Mouse (Mus musculus) heart, postnatal 10 days (tissue): ENCODE results near the gene Alpk3. TPM values are rescaled to one million over a fixed set of nuclear protein-coding genes. Genes with fewer than 3 reads are reported as not detected.
A peak's percentile ranks its signal among the peaks of the same experiment; 100 is the strongest.

Source experiments
- DNase-seq, 2 experiments: peaks; one replicate each; pipeline ENCODE4 v3.0.0; 2021
- intact Hi-C: fragments of 180-260 bp; cut with DNase I; formaldehyde crosslinking; loops from one replicate; pipeline ENCODE4 v1.15.1; 2025
- total RNA-seq, 2 experiments: library from RNA; stranded (reverse); gene quantifications; 2 replicates each; pipeline ENCODE4 v1.2.3; 2021

The Alpk3 gene
- 10 to 100 TPM; 85.0 to 90.5 TPM for total RNA-seq

DNA sequence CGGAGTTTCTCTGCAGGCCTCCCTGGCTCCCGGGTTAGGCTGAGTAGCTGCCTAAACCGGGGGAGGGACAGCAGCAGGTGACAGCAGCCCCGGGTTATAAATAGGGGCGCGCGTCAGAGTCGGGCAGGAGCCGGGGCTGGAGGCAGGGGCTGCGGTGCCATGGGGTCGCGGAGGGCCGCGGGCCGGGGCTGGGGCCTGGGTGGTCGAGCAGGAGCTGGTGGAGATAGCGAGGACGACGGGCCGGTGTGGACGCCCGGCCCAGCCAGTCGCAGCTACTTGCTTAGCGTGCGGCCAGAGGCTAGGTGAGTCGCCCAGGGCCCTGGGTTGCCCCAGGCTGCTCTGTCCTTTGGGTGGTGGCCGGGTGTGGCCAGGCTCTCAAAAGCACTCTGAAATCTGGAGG is at the start of gene Alpk3:
Alpk3 (plus strand) TSS at position 130 of the 400 bp plus-strand sequence.
- intact Hi-C loops = no loop called here
- DNase-seq = peak; percentile 72 to 76

DNA sequence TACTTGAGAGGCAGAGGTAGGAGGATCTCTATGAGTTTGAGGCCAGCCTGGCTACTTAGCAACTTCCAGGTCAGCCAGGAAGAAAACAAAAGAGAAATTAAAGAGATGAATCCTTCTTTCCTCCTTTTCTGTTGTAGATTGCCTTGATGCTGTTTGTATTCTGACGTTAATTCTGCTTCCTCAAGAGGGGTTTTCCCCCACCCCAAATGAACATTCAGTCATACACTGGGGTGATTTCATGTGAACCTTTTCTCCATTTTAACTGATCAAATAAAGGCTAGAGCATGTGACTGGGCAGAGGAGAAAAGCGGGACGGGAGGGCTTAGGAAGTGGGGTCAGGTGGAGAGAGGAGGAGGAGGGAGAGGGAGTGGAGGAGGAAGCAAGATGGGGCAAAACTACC is 49.1 kb upstream of the Alpk3 start:
- intact Hi-C loops = no loop called here
- no peak for DNase-seq

DNA sequence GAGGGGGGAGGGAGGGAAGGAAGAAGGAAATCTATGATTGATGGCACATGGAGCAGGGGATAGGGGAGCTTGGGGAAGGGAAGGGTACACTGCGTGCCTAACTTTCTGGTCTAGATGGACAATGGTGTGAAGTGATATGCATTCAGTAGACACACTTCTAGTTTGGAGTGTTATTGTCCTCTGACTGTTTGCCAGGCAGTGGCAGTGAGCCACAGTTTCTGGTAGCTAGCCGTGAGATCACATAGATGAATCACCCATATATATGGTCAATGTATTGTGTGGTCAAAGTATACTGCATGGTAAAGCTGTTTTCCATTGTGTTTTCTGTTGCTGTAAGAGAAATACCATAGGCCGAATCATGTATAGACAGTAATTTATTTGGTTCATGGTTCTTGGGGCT is 45.8 kb upstream of the Alpk3 start:
- intact Hi-C loops = no loop called here

DNA sequence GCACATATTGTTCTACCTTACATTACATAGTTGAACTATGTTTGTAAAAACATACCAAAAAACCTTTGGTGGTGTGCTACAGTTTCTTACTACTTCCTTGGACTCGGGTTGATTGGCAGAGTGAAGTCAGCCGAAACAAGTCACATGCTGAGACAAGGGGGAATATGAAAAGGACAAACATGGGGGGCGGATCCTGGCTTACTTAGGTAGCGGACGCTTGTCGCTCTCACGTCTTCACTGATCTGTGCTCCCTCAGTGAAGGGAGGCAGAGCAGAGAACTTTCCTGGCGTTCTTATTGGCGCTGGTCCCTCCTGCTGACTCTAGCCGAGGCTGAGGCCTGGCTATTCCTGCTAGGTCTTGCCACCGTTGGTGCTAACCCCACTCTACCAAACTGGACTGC is 37.1 kb upstream of the Alpk3 start:
- no peak for DNase-seq
- intact Hi-C loops = no loop called here

More for the DNA sequence above, 45.8 kb upstream of the Alpk3 start:
- no peak for DNase-seq

DNA sequence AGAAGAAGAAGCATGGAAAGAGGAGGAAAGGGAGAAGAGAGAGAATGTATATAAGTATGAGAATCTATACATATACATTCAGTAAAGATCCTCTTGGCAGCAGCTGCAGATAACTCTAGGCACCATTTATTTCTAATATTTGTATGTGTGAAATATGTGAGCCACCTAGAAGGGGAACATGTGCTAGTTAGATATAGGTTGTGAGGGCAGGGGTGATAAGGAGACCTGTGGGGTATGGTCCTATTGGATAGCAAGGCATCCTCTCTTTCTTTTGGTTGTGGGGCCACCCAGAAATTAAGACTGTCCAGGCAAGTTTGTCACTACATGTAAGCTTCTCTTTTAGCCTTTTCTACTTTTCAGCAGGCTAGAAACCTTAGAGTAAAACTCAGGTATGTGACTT is 34.7 kb upstream of the Alpk3 start:
- no peak for DNase-seq
- intact Hi-C loops = loop anchor here (1.0 kb wide), 1 partner anchor 12 kb away; no protein-coding TSS in a partner anchor

DNA sequence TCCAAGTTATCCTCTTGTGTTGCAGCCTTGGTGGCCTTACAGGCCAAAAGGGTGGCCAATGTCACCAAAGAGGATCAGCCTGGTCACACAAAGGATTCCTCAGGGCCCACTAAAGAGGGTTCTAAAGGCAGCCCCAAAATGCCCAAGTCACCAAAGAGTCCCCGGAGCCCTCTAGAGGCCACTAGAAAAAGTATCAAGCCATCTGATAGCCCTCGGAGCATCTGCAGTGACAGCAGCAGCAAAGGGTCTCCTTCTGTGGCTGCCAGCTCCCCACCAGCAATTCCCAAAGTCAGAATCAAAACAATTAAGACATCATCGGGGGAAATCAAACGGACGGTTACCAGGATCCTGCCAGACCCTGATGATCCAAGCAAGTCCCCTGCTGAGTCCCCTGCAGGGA is 33.3 kb upstream of the Alpk3 start:
- intact Hi-C loops = no loop called here
- DNase-seq = peak in 1 of 2 experiments; percentile 18

DNA sequence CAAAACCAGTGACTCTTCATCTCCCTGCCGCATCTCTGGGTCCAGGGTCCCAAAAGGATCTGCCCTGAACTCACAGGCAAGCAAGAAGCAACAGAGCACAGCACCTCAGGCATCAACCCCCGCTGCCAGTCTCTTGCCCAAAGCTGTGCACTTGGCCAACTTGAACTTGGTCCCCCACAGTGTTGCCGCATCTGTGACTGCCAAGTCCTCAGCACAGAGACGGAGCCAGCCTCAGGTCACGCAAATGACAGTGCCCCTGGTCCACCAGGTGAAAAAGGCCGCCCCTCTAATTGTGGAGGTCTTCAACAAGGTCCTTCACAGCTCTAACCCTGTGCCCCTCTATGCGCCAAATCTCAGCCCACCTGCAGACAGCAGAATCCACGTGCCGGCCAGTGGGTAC is 32.7 kb upstream of the Alpk3 start:
- no peak for DNase-seq
- intact Hi-C loops = loop anchor here (5.0 kb wide), 1 partner anchor 137 kb away; no protein-coding TSS in a partner anchor

DNA sequence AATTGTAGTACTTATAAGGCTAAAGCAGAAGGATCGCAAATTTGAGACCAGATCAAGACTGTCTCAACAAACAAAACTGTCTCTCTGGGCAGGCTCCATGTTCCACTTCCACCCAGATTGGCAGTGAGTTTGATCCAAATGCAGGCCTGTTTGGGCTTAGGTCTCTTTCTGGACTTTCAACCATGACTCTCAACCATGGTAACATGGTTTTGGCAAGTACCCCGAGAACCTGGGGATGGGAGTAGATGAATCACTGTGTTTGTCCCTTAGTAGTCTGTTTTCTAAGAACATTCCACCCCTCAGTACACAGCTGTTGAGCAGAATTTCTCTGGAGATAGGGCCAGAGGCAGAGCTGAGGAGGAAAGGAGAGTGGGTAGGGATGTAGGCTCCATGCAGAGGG is 31.6 kb upstream of the Alpk3 start:
- intact Hi-C loops = loop anchor here (5.0 kb wide), 1 partner anchor 138 kb away; no protein-coding TSS in a partner anchor
- DNase-seq = no peak

DNA sequence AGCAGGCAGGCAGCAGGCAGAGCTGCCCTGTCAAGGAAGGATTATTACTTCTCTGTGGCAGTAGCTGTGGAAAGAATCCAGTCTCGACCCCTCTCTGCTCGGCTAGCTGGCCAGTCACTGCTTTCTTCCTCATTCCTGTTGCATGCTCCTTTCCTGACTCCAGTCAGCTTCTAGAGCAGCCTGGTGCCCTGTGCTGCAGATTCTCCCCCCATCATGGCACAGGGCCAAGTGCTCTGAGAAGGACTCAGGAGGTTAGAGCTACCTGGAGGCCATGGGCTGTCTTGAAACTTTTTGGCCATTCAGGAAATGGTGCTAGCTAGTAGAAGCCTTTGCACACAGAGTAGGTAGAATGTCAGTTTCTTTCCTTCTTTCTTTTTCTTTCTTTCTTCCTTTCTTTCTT is 17.7 kb upstream of the Alpk3 start:
- DNase-seq = no peak
- intact Hi-C loops = no loop called here

DNA sequence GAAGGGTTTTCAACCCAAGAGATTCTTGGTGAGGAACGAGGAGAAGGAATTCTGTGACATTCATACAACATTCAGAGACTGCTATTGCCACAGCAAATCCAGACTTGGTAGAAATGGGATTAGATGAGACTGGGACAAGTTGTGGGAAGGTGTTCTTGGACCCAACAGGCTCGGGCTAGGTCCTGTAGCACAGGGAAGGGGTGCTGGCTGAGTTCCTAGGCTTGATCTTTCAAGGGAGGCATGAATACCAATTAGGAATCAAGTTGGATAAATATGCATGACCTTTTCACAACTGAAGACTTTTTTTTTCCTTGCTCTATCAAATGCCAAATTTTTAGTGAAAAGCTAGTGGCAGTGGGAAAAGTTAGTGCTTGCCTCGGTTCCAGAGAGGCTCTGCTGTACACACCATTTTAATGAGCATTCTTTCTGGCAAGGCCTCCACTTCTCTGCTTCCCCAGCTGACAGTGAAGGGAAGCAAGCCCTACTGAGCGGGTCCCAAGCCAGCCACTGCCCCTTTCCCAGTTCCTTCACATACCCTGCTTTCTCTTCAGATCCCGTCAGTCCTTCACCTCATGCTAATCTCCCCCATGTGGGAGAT is 14.3 kb upstream of the Alpk3 start:
- DNase-seq = no peak
- intact Hi-C loops = no loop called here

DNA sequence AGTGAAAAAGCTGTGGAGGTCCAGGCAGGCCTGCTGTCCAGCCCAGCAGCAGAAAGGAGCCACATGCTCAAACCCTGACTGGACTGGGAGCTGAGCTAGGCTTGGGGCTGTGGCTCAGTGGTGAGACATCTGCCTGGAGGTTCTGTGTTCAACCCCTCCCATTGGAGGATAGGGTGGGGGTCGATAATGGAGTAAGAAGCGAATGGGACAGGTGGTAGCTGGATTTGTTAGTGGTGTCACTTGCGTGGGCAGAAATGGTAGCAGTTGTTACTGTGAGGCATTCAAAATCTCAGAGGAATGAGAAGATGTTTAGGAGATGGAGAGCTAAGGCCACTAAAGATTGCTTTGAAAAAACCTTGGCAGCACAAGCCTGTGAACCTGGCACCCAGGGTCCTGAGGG is 9.6 kb upstream of the Alpk3 start:
- no peak for DNase-seq
- intact Hi-C loops = no loop called here

DNA sequence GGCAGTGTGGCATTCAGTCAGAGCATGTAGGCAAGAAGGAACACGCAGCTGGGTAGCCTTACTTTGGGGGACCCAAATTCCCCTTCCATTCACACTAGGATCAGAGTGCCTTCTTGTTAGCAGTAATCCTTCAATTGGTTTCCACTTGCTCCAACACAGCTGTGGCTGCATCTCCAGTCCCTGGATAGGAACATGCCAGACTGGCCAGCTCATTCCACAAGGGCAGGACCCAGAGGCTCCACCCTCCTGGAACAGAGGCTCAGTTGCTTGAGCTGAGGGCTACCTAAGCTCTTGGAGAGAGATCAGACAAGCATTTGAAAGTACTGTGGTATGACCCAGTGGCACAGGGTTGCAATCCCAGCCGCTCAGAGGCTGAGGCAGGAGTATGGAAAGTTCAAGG is 8.9 kb upstream of the Alpk3 start:
- DNase-seq = peak in 1 of 2 experiments; percentile 39
- intact Hi-C loops = no loop called here

DNA sequence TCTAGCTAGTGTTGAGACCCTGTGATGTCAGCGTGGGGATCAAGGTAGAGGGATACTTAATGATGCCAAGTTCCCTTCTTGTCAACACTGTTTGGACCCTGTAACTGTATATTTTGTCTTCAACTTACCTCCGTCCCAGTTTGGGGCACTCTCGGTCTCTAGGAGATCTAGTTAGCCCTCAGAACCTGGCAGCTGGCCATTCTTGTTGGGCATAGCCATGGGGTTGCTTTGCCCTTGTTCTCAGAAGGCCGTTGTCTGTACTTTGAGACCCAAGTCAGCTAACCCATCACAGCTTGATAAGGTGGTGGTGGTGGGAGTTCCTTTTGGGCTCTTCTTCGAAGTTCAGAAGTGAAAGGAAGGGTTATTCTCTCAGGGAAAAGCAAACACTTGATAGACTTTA is 7.4 kb upstream of the Alpk3 start:
- no peak for DNase-seq
- intact Hi-C loops = no loop called here

DNA sequence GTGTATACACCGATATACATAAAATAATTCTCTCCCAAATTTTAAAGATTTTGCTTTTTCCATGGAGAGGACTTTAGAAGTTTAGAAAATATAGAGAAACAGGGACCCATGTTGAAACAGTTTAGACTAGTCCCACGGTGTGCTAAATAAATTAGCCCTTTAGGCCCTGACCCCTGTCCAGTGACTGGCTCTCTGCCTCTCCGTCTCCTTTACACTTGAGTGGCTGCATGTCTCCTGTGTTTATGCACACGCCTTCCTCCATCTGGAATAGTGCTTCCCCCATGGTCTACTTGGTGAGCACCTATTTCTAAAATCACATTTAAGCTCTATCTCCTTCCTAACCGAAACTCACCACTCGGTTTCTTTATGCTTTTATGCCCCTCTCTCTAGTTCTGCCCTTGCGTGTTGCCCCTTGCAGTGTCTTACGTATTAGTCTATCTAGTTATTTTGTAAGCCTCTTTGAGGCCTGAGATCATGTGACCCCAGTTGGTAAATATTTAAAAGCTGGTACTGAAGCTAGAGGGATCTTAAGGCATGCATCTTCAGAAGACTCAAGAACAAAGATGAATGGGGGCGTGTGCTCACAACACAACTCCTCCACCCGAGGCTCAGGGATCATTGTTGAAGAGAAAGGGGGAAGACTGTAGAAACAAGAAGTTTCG is 1.6 kb upstream of the Alpk3 start:
- DNase-seq = no peak

DNA sequence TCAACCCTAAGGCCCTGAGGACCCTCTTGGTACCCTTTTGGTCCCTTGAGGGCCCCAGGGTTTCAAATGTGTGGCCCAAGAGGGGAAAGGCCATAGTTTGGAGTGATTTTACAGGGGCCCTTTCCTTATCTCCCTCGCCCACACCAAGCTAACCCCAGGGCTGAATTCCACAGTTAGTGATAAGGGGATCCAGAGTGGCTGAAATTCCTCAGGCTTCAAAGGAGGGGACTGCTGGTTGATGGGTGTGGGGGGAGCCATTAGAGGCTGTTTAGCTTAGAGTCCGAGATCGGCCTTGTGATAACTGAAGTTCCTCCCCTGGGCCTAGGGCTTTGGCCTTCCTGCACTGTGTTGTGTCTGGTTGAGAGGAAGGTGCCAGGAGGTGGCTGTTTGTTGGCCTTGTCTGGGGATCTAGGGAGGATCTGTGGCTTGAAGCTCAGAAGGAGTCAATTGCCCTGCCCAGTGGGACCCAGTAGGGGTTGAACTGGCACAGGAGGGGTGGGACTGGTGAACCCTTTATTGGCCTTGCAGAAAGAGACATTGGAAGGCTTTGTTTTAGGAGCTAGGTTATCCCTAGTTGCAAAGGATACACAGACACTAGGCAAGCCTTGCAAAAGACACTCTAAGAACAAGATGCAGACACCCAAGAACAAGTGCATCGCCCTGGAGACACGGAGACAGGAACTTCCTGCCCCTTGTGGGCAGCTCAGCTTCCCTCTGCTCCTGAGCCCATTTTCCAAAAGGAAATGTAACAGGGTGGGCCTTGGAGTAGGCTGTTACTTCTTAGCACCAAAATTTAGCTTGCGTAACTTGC is 706 bp downstream of the Alpk3 start:
- peak; percentile 35 to 53 for DNase-seq
- intact Hi-C loops = no loop called here

More for the DNA sequence above, 1.6 kb upstream of the Alpk3 start:
- intact Hi-C loops = no loop called here

DNA sequence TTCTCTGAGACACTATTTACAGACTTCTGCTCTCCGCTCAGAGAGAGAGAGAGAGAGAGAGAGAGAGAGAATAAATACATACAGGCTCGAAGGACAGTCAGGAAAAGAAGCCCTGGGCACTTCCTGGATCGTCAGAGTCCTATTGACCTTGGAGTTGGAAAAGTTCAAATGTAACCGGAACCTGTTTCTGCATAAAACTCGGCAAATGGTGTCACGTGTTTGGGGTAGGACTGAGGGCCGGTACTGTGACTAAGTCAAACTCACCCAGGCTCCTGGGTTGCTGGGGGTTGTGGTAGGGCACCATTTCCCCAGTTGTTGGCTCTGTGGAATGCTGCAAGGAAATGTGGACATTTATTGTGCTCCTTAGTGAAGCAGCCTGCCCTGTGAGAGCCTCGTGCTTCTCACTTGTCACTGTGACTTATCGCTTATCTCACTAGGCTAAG is 1.3 kb downstream of the Alpk3 start:
- DNase-seq = peak; percentile 46
- intact Hi-C loops = no loop called here

DNA sequence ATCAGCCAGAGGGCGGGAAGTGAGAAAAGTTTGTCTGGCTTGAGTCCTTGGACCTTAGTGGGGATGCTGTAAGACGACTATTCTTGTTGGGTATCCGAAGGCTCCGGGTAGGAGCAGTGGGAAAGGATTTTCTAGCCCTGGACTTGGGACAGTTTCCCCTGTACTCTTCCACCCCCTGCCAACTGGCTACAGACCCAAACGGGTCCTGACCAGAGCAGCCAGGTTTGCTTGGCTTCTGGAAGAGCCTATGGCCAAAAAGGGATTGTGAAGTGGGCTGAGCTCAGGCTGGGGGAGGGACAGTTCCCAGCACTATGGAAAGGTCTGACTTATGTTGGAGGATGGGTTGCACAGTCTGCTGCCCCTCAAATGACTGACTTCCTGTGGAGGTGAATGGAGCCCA is 2.0 kb downstream of the Alpk3 start:
- peak; percentile 62 to 72 for DNase-seq
- intact Hi-C loops = no loop called here

DNA sequence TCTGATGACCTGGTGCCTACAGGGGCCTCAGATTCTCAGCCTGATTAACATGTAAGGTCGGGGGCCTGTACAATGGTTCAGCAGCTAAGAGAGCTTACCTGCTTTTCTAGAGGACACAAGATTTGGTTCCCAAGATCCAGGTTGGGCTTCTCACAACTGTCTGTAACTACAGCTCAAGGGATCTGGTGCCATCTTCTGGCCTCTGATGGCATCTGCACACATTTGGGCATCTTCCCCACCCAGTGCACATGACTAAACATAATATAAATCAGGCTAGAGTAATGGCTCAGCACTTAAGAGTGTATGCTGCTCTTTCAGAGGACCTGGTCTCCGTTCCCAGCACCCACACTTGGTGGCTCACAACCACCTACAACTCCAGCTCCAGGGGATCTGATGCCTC is 3.5 kb downstream of the Alpk3 start:
- peak; percentile 37 to 52 for DNase-seq
- intact Hi-C loops = loop anchor here (5.0 kb wide), 1 partner anchor 204 kb away; no protein-coding TSS in a partner anchor

DNA sequence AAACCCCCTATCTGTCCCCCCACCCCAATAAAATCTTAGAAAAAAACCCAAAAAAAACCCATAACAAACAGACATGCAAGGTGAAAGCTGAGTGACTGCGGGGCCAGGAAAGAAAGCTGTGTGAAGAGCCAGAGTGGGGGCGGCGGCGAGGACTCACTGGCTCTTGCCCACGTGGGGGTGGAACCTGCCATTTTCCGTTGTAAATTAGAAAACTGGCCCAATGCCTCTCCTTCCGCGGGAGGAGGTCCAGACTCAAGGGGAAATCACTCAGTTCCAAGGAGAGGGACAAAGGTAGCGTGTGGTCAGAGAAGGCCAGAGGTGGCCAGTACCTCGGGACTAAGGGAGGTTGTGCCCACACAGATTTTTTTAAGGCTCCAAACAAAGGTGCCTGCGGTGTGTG is 4.5 kb downstream of the Alpk3 start:
- intact Hi-C loops = loop anchor here (5.0 kb wide), 1 partner anchor 205 kb away; no protein-coding TSS in a partner anchor
- no peak for DNase-seq

DNA sequence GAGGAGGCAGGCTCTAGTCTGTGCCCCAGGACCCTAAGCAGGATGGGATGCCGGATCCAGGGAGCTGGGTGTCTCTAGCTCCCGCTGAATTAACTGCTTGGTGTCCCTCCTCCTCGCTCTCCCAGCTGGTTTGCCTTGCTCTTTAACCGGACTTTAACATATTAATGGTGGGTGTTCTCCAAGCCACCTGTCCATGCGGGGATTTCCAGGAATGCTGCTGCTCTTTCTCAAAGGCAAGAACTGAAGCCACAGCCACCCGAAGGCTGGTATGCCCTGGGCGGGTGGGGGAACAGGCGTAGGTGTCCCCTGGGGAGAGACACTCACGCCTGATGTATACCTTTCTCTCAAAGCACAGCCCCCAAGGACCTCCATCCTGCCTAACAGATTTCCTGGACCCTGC is 5.9 kb downstream of the Alpk3 start:
- no peak for DNase-seq
- intact Hi-C loops = loop anchor here (5.0 kb wide), 1 partner anchor 206 kb away; no protein-coding TSS in a partner anchor

DNA sequence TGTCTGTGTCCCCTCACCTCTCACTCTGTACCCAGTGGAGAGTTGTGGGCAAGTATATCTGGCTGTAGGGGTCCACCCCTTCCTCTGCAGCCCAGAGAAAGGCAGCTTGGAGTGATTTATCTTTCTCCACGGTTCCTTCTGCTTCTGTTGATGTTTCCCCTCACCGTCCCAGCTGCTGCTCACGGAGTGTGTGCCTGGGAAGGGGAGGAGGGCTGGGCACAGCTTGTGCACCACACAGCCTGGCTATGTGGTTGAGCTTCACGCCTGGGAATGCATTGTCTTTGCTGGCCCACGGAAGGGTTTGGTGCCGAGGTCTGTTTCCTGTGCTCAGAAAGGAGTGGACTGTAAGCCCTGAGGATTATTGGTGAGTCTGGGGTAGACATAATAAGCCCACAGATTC is 9.3 kb downstream of the Alpk3 start:
- intact Hi-C loops = no loop called here
- no peak for DNase-seq
